Mouse (Mus musculus) midbrain, embryonic 12.5 days (tissue): ENCODE measurements around the gene Ier5. TPM values are rescaled to one million over a fixed set of nuclear protein-coding genes. Genes with fewer than 3 reads are reported as not detected.

Experiments used
- ATAC-seq: fragments of 200-750 bp; cut with Nextera tagmentation; 2 replicates; pipeline ENCODE4 v1.8.0; 2017; ENCODE audit warnings: low read depth, moderate TSS enrichment, moderate library complexity; ENCODE audit not compliant: low FRiP score
- H3K27ac ChIP-seq: fragments of 300-500 bp; sonication (generic); replicated peaks from 2 replicates; pipeline ENCODE4 v1.5.1; 2016; ENCODE audit warnings: mild to moderate bottlenecking
- H3K27me3 ChIP-seq: fragments of 300-500 bp; sonication (generic); 2 replicates; pipeline ENCODE4 v1.6.1; 2016; ENCODE audit warnings: mild to moderate bottlenecking
- H3K36me3 ChIP-seq: fragments of 300-500 bp; sonication (generic); 2 replicates; pipeline ENCODE4 v1.6.1; 2016
- H3K4me1 ChIP-seq: fragments of 300-500 bp; sonication (generic); 2 replicates; pipeline ENCODE4 v1.6.1; 2016
- H3K4me2 ChIP-seq: fragments of 300-500 bp; sonication (generic); replicated peaks from 2 replicates; pipeline ENCODE4 v1.6.1; 2016; ENCODE audit warnings: mild to moderate bottlenecking, moderate library complexity
- H3K4me3 ChIP-seq: fragments of 300-500 bp; sonication (generic); 2 replicates; pipeline ENCODE4 v1.5.1; 2016; ENCODE audit warnings: mild to moderate bottlenecking
- H3K9ac ChIP-seq: fragments of 300-500 bp; sonication (generic); replicated peaks from 2 replicates; pipeline ENCODE4 v1.6.1; 2016; ENCODE audit warnings: mild to moderate bottlenecking, moderate library complexity
- H3K9me3 ChIP-seq: fragments of 300-500 bp; sonication (generic); 2 replicates; pipeline ENCODE4 v1.6.1; 2016; ENCODE audit warnings: mild to moderate bottlenecking
- WGBS: fragments of 180-500 bp; shearing (Covaris S2); methylation state at CpG from one replicate; pipeline ENCODE4 v1.1.7; 2016; 5-methylcytosine and 5-hydroxymethylcytosine counted together
- polyA plus RNA-seq: library from polyadenylated mRNA; unstranded; fragments of >200 nt; fragmentation: Nextera tagmentation; extraction: Ambion mirVana; gene quantifications from 2 replicates; pipeline ENCODE4 v1.2.1, GENCODE M21; 2016

The Ier5 gene
- polyA plus RNA-seq, 1 experiment from 2014 or later, result 12.8 TPM

DNA sequence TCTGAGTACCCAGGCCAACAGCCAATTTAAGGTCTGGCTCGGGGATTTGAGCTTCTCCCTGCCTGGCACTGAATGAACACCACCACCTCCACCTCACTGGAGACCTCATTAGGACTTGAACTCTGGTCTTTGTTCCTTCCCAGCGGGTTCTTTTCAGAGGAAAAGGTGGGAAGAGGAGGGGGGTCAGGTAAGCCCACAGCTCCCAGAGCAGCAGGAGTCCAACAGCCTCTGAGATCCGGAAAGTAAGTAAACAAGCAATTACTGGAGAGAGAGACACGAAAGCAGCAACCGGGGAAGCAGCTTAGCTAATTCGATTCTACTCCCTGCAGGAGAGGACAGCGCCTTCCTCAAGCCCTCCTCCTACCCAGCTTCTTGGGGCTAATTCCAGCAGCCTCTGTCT lies 13.0 kb downstream of the Ier5 start:
- Histone ChIP-seq H3K9me3 (no peaks in the 10 kb centered on the region), H3K4me3 (no peak overlapping the region), H3K4me1 (peaks cover 58% of the 10 kb centered on the region), H3K36me3 (no peaks in the 10 kb centered on the region), H3K9ac (no peak overlapping the region; the same call in 1 of the 2 replicates), H3K4me2 (no peak overlapping the region), H3K27ac (peak overlapping the region; percentile 73), H3K27me3 (peaks cover 14% of the 10 kb centered on the region)
- no peak for ATAC-seq
- WGBS, result 5% methylated on average over 7 of the region's 7 CpGs

- 47% methylated on average over 8 of the region's 8 CpGs for WGBS
- Histone ChIP-seq H3K36me3 (no peaks in the 10 kb centered on the region), H3K9me3 (no peaks in the 10 kb centered on the region), H3K9ac (no peak overlapping the region), H3K27me3 (peaks cover 9% of the 10 kb centered on the region), H3K4me3 (no peak overlapping the region), H3K4me2 (no peak overlapping the region), H3K4me1 (peaks cover 62% of the 10 kb centered on the region), H3K27ac (0 out of 2 replicates have a peak overlapping the region, but pooled peaks have one; percentile 73)
- ATAC-seq, result no peak
Measured at GRCm38 (mm10) chr1:155084839-155085238, 14.6 kb downstream of the Ier5 start.

DNA sequence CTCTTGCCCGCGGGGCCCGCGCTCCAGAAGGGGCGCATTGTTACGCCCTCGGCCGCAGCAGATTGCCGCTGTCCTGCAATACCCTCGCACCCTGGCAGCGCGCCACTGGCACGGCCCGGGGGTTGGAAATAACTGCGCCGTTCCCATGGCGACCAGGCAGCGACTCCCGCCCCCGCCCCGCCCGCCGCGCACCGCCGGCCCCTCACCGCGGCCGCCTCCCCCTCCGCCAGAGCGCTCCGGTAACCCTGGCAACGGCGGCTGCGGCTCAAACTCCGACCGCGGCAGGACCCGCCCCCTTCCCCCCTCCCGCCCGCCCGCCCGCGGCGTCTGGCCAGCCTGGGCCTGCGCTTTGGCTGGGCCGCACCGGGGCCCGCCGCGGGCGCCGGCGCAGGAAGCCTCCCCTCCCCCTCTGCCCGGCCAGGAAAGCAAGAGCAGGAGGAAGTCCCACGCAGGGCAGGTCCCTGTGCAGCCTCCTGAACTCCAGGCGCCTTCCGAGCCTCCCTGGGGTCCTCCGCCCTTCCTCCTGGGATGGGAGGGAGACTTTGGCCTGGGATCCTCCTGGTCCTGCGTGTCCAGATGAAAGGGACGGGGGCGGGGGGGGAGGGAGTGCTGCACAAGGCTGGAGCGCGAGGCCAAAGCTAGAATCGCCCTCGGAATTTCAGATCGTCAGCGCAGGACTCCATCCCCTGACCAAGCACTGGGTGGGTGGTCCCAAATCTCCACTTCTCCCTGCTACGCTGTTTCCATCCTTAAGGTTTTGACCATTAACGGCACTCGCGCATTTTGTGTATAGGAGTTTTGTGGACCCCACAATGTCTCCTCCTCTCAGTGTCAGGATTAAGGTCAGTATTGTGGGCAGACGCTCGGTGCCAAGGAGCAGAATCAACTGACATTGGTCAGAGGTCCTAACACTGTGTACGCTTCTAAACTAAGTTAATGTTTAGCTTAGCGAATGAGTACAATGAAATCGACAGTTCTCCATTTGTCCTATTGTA lies 15.9 kb downstream of the Ier5 start:
- peak overlapping the region; percentile 57 for H3K9ac ChIP-seq
- peak overlapping the region; percentile 98 for H3K27ac ChIP-seq
- H3K4me3 ChIP-seq, result peak overlapping the region; percentile 38
- under 1% methylated on average over 60 of the region's 77 CpGs for WGBS
- H3K36me3 ChIP-seq, result no peaks in the 10 kb centered on the region
- ATAC-seq, result peak; percentile 95
- H3K4me1 ChIP-seq, result peaks cover 66% of the 10 kb centered on the region
- H3K9me3 ChIP-seq, result no peaks in the 10 kb centered on the region
- H3K4me2 ChIP-seq, result peak overlapping the region; percentile 68
- peaks cover 9% of the 10 kb centered on the region for H3K27me3 ChIP-seq

DNA sequence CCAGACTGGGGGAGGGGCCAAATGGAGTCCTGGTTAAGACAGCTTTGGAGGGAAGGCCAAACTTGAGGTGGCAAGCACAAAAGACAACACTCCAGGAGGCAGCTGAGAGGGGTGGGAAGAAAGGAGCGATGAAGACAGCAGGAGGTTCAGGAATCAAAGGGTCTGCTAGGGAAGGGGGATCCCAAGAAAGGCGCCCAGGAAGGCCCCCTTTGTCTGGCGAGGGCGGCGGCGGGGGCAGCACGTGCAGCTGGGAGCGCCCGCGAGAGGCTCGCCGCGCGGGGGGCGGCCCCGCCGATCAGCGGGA lies 16.5 kb downstream of the Ier5 start:
- Histone ChIP-seq H3K27ac (peak overlapping the region; percentile 98), H3K9ac (peak overlapping the region; percentile 50), H3K4me1 (peaks cover 69% of the 10 kb centered on the region), H3K9me3 (no peaks in the 10 kb centered on the region), H3K4me3 (peak overlapping the region; percentile 38), H3K4me2 (peak overlapping the region; percentile 68), H3K36me3 (no peaks in the 10 kb centered on the region), H3K27me3 (peaks cover 9% of the 10 kb centered on the region)
- 0% methylated on average over 18 of the region's 18 CpGs for WGBS
- no peak; the same call in 1 of the 2 replicates for ATAC-seq

GRCm38 (mm10) chr1:155082158-155082964 lies 17.1 kb downstream of the Ier5 start:
- H3K4me2 ChIP-seq, result peak overlapping the region; percentile 68
- ATAC-seq, result no peak
- peak overlapping the region; percentile 98 for H3K27ac ChIP-seq
- 2% methylated on average over 11 of the region's 11 CpGs for WGBS
- H3K9ac ChIP-seq, result peak overlapping the region; percentile 50
- H3K27me3 ChIP-seq, result peaks cover 7% of the 10 kb centered on the region
- H3K4me3 ChIP-seq, result peak overlapping the region; percentile 38
- no peaks in the 10 kb centered on the region for H3K36me3 ChIP-seq
- H3K4me1 ChIP-seq, result peaks cover 73% of the 10 kb centered on the region
- H3K9me3 ChIP-seq, result no peaks in the 10 kb centered on the region

DNA sequence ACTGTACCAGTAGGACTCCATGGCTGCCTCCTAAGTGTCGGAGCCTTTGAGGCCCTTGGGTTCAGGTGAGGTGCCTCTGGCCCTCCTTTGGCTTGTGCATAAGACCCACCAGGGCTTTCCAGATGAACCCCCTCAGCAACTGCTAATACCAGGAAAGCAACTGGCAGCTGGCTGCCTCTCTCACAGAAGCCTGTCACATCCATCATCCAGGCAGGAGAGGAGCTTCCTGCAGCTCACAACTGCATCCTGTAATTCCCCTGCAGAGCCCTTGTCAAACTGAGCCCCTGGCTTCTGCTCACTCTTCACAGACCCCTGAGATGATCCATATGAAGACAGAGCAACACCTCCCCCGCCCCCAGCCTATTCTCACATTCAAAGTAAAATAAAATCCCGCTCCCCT lies 21.8 kb downstream of the Ier5 start:
- Histone ChIP-seq H3K4me1 (peaks cover 52% of the 10 kb centered on the region), H3K4me3 (no peak overlapping the region), H3K27me3 (0 out of 2 replicates have a peak, but pooled peaks cover 12% of the 10 kb centered on the region), H3K36me3 (no peaks in the 10 kb centered on the region), H3K9me3 (no peaks in the 10 kb centered on the region), H3K4me2 (no peak overlapping the region), H3K27ac (no peak overlapping the region), H3K9ac (0 out of 2 replicates have a peak overlapping the region, but pooled peaks have one; percentile 20)
- no peak for ATAC-seq
- WGBS, result 79% methylated on average over 3 of the region's 3 CpGs

DNA sequence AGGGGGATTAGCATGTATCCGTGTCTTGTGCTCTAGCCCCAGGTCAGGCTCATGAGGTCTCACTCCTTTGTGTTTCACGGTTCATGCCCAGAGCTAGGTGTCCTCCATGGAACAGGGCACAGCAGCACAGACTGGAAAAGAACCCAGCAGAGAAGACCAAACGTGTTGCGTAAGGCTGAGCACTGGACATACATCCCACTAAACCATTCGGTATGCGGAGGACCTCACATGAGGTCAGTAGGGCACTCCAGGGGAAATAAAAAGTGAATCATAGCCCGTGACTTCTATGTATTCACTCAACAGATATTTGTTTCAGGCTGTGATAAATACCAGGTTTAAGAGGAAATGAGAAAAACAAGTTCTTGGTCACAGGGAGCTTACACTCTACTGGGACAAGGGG lies 23.6 kb downstream of the Ier5 start:
- 82% methylated on average over 7 of the region's 7 CpGs for WGBS
- Histone ChIP-seq H3K36me3 (no peaks in the 10 kb centered on the region), H3K27me3 (peaks cover 18% of the 10 kb centered on the region; the same call in 1 of the 2 replicates), H3K4me3 (no peak overlapping the region), H3K9ac (no peak overlapping the region), H3K9me3 (no peaks in the 10 kb centered on the region), H3K4me2 (no peak overlapping the region), H3K27ac (no peak overlapping the region), H3K4me1 (peaks cover 55% of the 10 kb centered on the region)
- ATAC-seq, result no peak

- Histone ChIP-seq H3K27me3 (peaks cover 18% of the 10 kb centered on the region; the same call in 1 of the 2 replicates), H3K4me3 (no peak overlapping the region), H3K4me1 (peaks cover 53% of the 10 kb centered on the region), H3K27ac (no peak overlapping the region), H3K36me3 (no peaks in the 10 kb centered on the region), H3K9me3 (no peaks in the 10 kb centered on the region), H3K4me2 (no peak overlapping the region), H3K9ac (no peak overlapping the region)
- WGBS, result 71% methylated on average over 7 of the region's 7 CpGs
- ATAC-seq, result no peak
Measured at GRCm38 (mm10) chr1:155074856-155075255, 24.6 kb downstream of the Ier5 start.

DNA sequence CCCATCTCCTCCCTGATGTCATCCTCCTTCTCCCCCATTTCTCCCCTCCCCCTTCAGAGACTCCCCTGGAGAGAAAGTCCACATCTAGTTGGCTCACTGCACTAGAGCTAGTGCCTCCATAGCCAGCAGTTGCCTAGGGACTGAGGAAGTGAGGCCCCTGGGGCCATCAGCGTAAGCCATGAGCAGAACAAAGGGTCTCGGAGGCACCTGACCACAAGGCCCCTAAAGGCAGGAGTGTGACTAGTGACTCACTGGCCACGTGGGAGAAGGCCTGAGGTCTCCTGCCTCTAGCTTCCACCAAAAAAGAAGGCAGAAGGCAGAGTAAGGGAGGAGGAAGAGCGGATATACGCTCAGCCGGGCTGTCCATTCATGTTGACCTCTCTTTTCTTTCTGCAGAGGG lies 25.5 kb downstream of the Ier5 start:
- Histone ChIP-seq H3K36me3 (no peaks in the 10 kb centered on the region), H3K27ac (0 out of 2 replicates have a peak overlapping the region, but pooled peaks have one; percentile 25), H3K27me3 (peaks cover 18% of the 10 kb centered on the region; the same call in 1 of the 2 replicates), H3K4me2 (no peak overlapping the region), H3K4me1 (peaks cover 52% of the 10 kb centered on the region), H3K9me3 (no peaks in the 10 kb centered on the region), H3K9ac (no peak overlapping the region), H3K4me3 (no peak overlapping the region)
- ATAC-seq, result no peak
- 70% methylated on average over 6 of the region's 6 CpGs for WGBS

DNA sequence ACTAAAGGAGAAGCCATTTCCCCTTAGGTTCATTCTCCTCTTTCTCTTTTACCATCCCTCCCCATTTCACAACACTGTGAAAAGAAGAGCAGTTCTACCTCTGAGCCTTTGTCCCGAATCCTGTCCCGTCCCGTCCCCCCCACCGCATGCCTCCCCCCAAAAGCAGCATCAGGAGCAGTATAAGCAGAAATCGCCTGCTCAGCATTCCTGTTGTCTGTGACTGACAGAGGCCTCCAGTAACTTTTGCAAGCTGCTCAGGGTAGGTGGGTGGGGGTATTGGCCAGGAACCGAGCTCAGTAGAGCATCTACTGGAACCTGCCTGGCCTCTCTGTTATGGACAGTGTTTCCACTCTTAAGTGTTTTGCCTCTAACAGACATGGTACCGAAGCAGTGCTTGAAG lies 26.3 kb downstream of the Ier5 start:
- H3K4me1 ChIP-seq, result peaks cover 48% of the 10 kb centered on the region
- 14% methylated on average over 7 of the region's 7 CpGs for WGBS
- H3K9me3 ChIP-seq, result no peaks in the 10 kb centered on the region
- peaks cover 18% of the 10 kb centered on the region; the same call in 1 of the 2 replicates for H3K27me3 ChIP-seq
- H3K4me3 ChIP-seq, result no peak overlapping the region
- H3K9ac ChIP-seq, result no peak overlapping the region
- peak overlapping the region; percentile 25; the same call in 1 of the 2 replicates for H3K27ac ChIP-seq
- no peaks in the 10 kb centered on the region for H3K36me3 ChIP-seq
- H3K4me2 ChIP-seq, result no peak overlapping the region
- no peak for ATAC-seq

GRCm38 (mm10) chr1:155071287-155071876 lies 28.1 kb downstream of the Ier5 start:
- peak; percentile 39; the same call in 1 of the 2 replicates for ATAC-seq
- H3K36me3 ChIP-seq, result no peaks in the 10 kb centered on the region
- peaks cover 36% of the 10 kb centered on the region for H3K4me1 ChIP-seq
- H3K27me3 ChIP-seq, result peaks cover 18% of the 10 kb centered on the region; the same call in 1 of the 2 replicates
- 15% methylated on average over 7 of the region's 7 CpGs for WGBS
- no peak overlapping the region for H3K27ac ChIP-seq
- no peak overlapping the region for H3K4me2 ChIP-seq
- H3K9me3 ChIP-seq, result no peaks in the 10 kb centered on the region
- H3K9ac ChIP-seq, result no peak overlapping the region
- H3K4me3 ChIP-seq, result no peak overlapping the region
